Comparison of ENCODE assay signal across 11 mouse cellular contexts in genomic region chr9:43206022-43206390, GRCm38 (mm10). TPM values are rescaled to one million over a fixed set of nuclear protein-coding genes. Genes with fewer than 3 reads are reported as not detected.
DNase-seq lines count a peak whose midpoint lies in the region; ATAC-seq and TF ChIP-seq lines count a peak whose summit lies in the region.
"Had no signal": no experiment of that assay in that cellular context is flagged by ENCODE, and none has a peak within 500 bp of the region (broad histone marks: within the 10 kb centered on the region; RNA-seq: fewer than 3 reads in every experiment).

No protein-coding gene starts in this region.

- H3K4me1 ChIP-seq in kidney, embryonic 16.5 days (ENCODE audit: insufficient read depth, low read length) = peaks cover 27% of the 10 kb centered on the region
- H3K4me1 ChIP-seq in embryonic facial prominence, embryonic 15.5 days = peaks cover 32% of the 10 kb centered on the region
- peaks cover 8% of the 10 kb centered on the region; the same call in 1 of the 2 replicates for H3K4me1 ChIP-seq in intestine, postnatal 0 days (replicated peaks; ENCODE audit: control insufficient read depth, insufficient read depth, low read length)
- peaks cover 24% of the 10 kb centered on the region for H3K4me1 ChIP-seq in neural tube, embryonic 13.5 days (replicated peaks)

- H3K27ac ChIP-seq in kidney, embryonic 16.5 days (ENCODE audit: low read length) = no peak overlapping the region
- no peak overlapping the region for H3K27ac ChIP-seq in embryonic facial prominence, embryonic 15.5 days (replicated peaks)
- H3K27ac ChIP-seq in intestine, postnatal 0 days (ENCODE audit: low read depth, low read length) = no peak overlapping the region
- H3K27ac ChIP-seq in neural tube, embryonic 13.5 days (replicated peaks) = no peak overlapping the region

- DNase-seq in kidney, adult 18-20 months = no peak
- DNase-seq in right cerebral cortex, postnatal 14 days = no peak
- no peak for DNase-seq in right cerebral cortex, postnatal 25 days
- no peak for DNase-seq in gastrocnemius, postnatal 25 days

- peaks cover 31% of the 10 kb centered on the region for H3K27me3 ChIP-seq in kidney, embryonic 16.5 days (ENCODE audit: insufficient read depth, low read length)
- peaks cover 28% of the 10 kb centered on the region for H3K27me3 ChIP-seq in embryonic facial prominence, embryonic 15.5 days
- H3K27me3 ChIP-seq in intestine, postnatal 0 days (replicated peaks; ENCODE audit: control insufficient read depth, insufficient read depth, low read length) = peaks cover 20% of the 10 kb centered on the region; the same call in 1 of the 2 replicates
- peaks cover 60% of the 10 kb centered on the region for H3K27me3 ChIP-seq in neural tube, embryonic 13.5 days

- no peak for TF ChIP-seq CTCF in intestine, postnatal 0 days (IDR thresholded peaks at IDR 0.05; ENCODE audit: low read depth)

- ATAC-seq in kidney, embryonic 16.5 days (ENCODE audit: low FRiP score, low TSS enrichment) = no peak
- no peak for ATAC-seq in embryonic facial prominence, embryonic 15.5 days (ENCODE audit: insufficient number of reproducible peaks, low FRiP score, low TSS enrichment, low read depth)
- ATAC-seq in intestine, postnatal 0 days = 0 out of 2 replicates have a peak, but pooled peaks have one; percentile 6
- no peak for ATAC-seq in neural tube, embryonic 13.5 days (ENCODE audit: low read depth)

- no peaks in the 10 kb centered on the region for H3K36me3 ChIP-seq in kidney, embryonic 16.5 days (ENCODE audit: insufficient read depth, low read length)
- no peaks in the 10 kb centered on the region for H3K36me3 ChIP-seq in embryonic facial prominence, embryonic 15.5 days
- no peaks in the 10 kb centered on the region for H3K36me3 ChIP-seq in intestine, postnatal 0 days (ENCODE audit: control insufficient read depth, insufficient read depth)
- H3K36me3 ChIP-seq in neural tube, embryonic 13.5 days = no peaks in the 10 kb centered on the region
- H3K36me3 ChIP-seq: G1E had no signal

- WGBS in kidney, embryonic 16.5 days = 2% methylated on average over 15 of the region's 15 CpGs
- WGBS in embryonic facial prominence, embryonic 15.5 days = 4% methylated on average over 15 of the region's 15 CpGs
- 10% methylated on average over 14 of the region's 15 CpGs for WGBS in intestine, postnatal 0 days
- under 1% methylated on average over 15 of the region's 15 CpGs for WGBS in neural tube, embryonic 13.5 days

- no peaks in the 10 kb centered on the region for H3K9me3 ChIP-seq in kidney, embryonic 16.5 days (ENCODE audit: low read length)
- no peaks in the 10 kb centered on the region for H3K9me3 ChIP-seq in embryonic facial prominence, embryonic 15.5 days (replicated peaks)
- no peaks in the 10 kb centered on the region for H3K9me3 ChIP-seq in intestine, postnatal 0 days (ENCODE audit: control insufficient read depth)
- H3K9me3 ChIP-seq in neural tube, embryonic 13.5 days = no peaks in the 10 kb centered on the region
- H3K9me3 ChIP-seq: G1E had no signal

- H3K9ac ChIP-seq in kidney, embryonic 16.5 days (replicated peaks; ENCODE audit: low read length) = no peak overlapping the region
- no peak overlapping the region for H3K9ac ChIP-seq in embryonic facial prominence, embryonic 15.5 days
- H3K9ac ChIP-seq in intestine, postnatal 0 days (ENCODE audit: low read depth, low read length) = no peak overlapping the region
- peak overlapping the region; percentile 45; the same call in 1 of the 2 replicates for H3K9ac ChIP-seq in neural tube, embryonic 13.5 days

- peak overlapping the region; percentile 46 for H3K4me3 ChIP-seq in kidney, embryonic 16.5 days (ENCODE audit: low read length)
- H3K4me3 ChIP-seq in embryonic facial prominence, embryonic 15.5 days (replicated peaks) = peak overlapping the region; percentile 46
- peak overlapping the region; percentile 33; the same call in 1 of the 2 replicates for H3K4me3 ChIP-seq in intestine, postnatal 0 days (ENCODE audit: low read depth, low read length)
- peak overlapping the region; percentile 22 for H3K4me3 ChIP-seq in neural tube, embryonic 13.5 days
- H3K4me3 ChIP-seq: erythroblast, embryonic 14.5 days had no signal

- peak overlapping the region; percentile 69 for H3K4me2 ChIP-seq in kidney, embryonic 16.5 days (replicated peaks; ENCODE audit: low read depth, low read length)
- H3K4me2 ChIP-seq in embryonic facial prominence, embryonic 15.5 days (replicated peaks) = peak overlapping the region; percentile 79
- H3K4me2 ChIP-seq in intestine, postnatal 0 days (replicated peaks; ENCODE audit: low read depth) = peak overlapping the region; percentile 70
- peak overlapping the region; percentile 49 for H3K4me2 ChIP-seq in neural tube, embryonic 13.5 days

RNA-seq across cellular contexts. Expression of gene Pou2f3, which starts 4.2 kb away (rescaled TPM):
- 0.15 and 0.18 TPM in 2 replicates for polyA plus RNA-seq in kidney, embryonic 16.5 days (2015; fragmentation: Nextera tagmentation; extraction: Ambion mirVana)
- polyA plus RNA-seq in embryonic facial prominence, embryonic 15.5 days (2015; fragmentation: Nextera tagmentation; extraction: Ambion mirVana) = 11.2 and 12.7 TPM in 2 replicates
- 0.18 TPM in 2 replicates for polyA plus RNA-seq in intestine, postnatal 0 days (2015; fragmentation: Nextera tagmentation; extraction: Ambion mirVana)
- not detected in 2 replicates for polyA plus RNA-seq in neural tube, embryonic 13.5 days (2015; fragmentation: Nextera tagmentation; extraction: Ambion mirVana)
- not detected for total RNA-seq in gastrocnemius, postnatal 25 days (2021)
- total RNA-seq: megakaryocyte progenitor cell, adult 5-6 weeks had no signal
- polyA plus RNA-seq: erythroblast, embryonic 14.5 days; G1E had no signal

RNA-seq across cellular contexts. Expression of gene Oaf, which starts 33.7 kb away (rescaled TPM):
- polyA plus RNA-seq in kidney, embryonic 16.5 days (2015; fragmentation: Nextera tagmentation; extraction: Ambion mirVana) = 46.6 and 63.8 TPM in 2 replicates
- polyA plus RNA-seq in embryonic facial prominence, embryonic 15.5 days (2015; fragmentation: Nextera tagmentation; extraction: Ambion mirVana) = 91.2 and 96.9 TPM in 2 replicates
- polyA plus RNA-seq in intestine, postnatal 0 days (2015; fragmentation: Nextera tagmentation; extraction: Ambion mirVana) = 39.7 and 45.5 TPM in 2 replicates
- polyA plus RNA-seq in neural tube, embryonic 13.5 days (2015; fragmentation: Nextera tagmentation; extraction: Ambion mirVana) = 17.3 and 21.1 TPM in 2 replicates
- 10 to 100 TPM in 1 of 2 experiments, 1 to 10 TPM in 1; 8.6 to 10.6 TPM for total RNA-seq in gastrocnemius, postnatal 25 days (2021)

Comparison
In these comparisons a context has a peak if more than half of its experiments do, and no peak if none do; other contexts are left out.
1. RNA of gene Pou2f3, which starts 4.2 kb away (polyA plus RNA-seq): 11.2 to 12.7 TPM in embryonic facial prominence, embryonic 15.5 days; 0.18 TPM in intestine, postnatal 0 days, 0.15 to 0.18 TPM in kidney, embryonic 16.5 days and not detected in neural tube, embryonic 13.5 days; every median in the first group is over 10 times any median in the second.
2. Peak in every context shown above with its lines, with median percentiles within 50 percentile points of each other: H3K4me2 ChIP-seq and H3K4me3 ChIP-seq.